ENCODE assay signal across 7 mouse cellular contexts in genomic region chr13:76383972-76384663, GRCm38 (mm10). TPM values are rescaled to one million over a fixed set of nuclear protein-coding genes. Genes with fewer than 3 reads are reported as not detected.
DNase-seq lines count a peak whose midpoint lies in the region; ATAC-seq and TF ChIP-seq lines count a peak whose summit lies in the region.

Gene Mctp1, plus strand, starts transcription at chr13:76384535.

- H3K9ac ChIP-seq in limb, embryonic 13.5 days = peak within 1 kb of the TSS; percentile 63
- H3K9ac ChIP-seq in midbrain, embryonic 13.5 days (replicated peaks) = peak within 1 kb of the TSS; percentile 77

- H3K4me3 ChIP-seq in bone marrow, adult 2 months (replicated peaks; ENCODE audit: control insufficient read depth, low read depth, low read length) = peak within 1 kb of the TSS; percentile 62
- peak within 1 kb of the TSS; percentile 74 for H3K4me3 ChIP-seq in embryonic facial prominence, embryonic 10.5 days
- peak within 1 kb of the TSS; percentile 57 for H3K4me3 ChIP-seq in limb, embryonic 13.5 days
- H3K4me3 ChIP-seq in midbrain, embryonic 13.5 days (replicated peaks) = peak within 1 kb of the TSS; percentile 80

- H3K36me3 ChIP-seq in embryonic facial prominence, embryonic 10.5 days (replicated peaks) = no peaks in the 10 kb centered on the region
- no peaks in the 10 kb centered on the region for H3K36me3 ChIP-seq in limb, embryonic 13.5 days
- no peaks in the 10 kb centered on the region for H3K36me3 ChIP-seq in midbrain, embryonic 13.5 days
- H3K36me3 ChIP-seq in splenic B cell, adult 2 months (ENCODE audit: control insufficient read depth, insufficient read depth, low read length, poor library complexity, severe bottlenecking) = no peaks in the 10 kb centered on the region

- DNase-seq in embryonic facial prominence, embryonic 10.5 days (ENCODE audit: low spot score) = peak; percentile 81
- DNase-seq in heart, adult 18-20 months = peak; percentile 52 to 61
- peak; percentile 4 for DNase-seq in kidney, adult 11 months
- DNase-seq in splenic B cell, adult 2 months (ENCODE audit: low read depth, low spot score) = peak; percentile 1

- peaks cover 58% of the 10 kb centered on the region for H3K27me3 ChIP-seq in embryonic facial prominence, embryonic 10.5 days (replicated peaks; ENCODE audit: low read depth, poor library complexity, severe bottlenecking)
- H3K27me3 ChIP-seq in limb, embryonic 13.5 days = peaks cover 54% of the 10 kb centered on the region
- peaks cover 23% of the 10 kb centered on the region; the same call in 1 of the 2 replicates for H3K27me3 ChIP-seq in midbrain, embryonic 13.5 days
- H3K27me3 ChIP-seq in splenic B cell, adult 2 months (ENCODE audit: control insufficient read depth, insufficient read depth, low read length, poor library complexity, severe bottlenecking) = no peaks in the 10 kb centered on the region; the same call in 1 of the 2 replicates

- H3K4me1 ChIP-seq in bone marrow, adult 2 months (ENCODE audit: control insufficient read depth, insufficient read depth, low read length) = no peaks in the 10 kb centered on the region; the same call in none of the 2 replicates
- H3K4me1 ChIP-seq in embryonic facial prominence, embryonic 10.5 days = peaks cover 18% of the 10 kb centered on the region
- peaks cover 14% of the 10 kb centered on the region for H3K4me1 ChIP-seq in limb, embryonic 13.5 days
- H3K4me1 ChIP-seq in midbrain, embryonic 13.5 days (replicated peaks) = peaks cover 8% of the 10 kb centered on the region

- no peak within 1 kb of the TSS; the same call in 1 of the 2 replicates for H3K27ac ChIP-seq in bone marrow, adult 2 months (ENCODE audit: control insufficient read depth, insufficient read depth, low read depth, low read length, poor library complexity)
- H3K27ac ChIP-seq in embryonic facial prominence, embryonic 10.5 days (replicated peaks) = peak within 1 kb of the TSS; percentile 70
- H3K27ac ChIP-seq in limb, embryonic 13.5 days = no peak within 1 kb of the TSS
- H3K27ac ChIP-seq in midbrain, embryonic 13.5 days = 0 out of 2 replicates have a peak within 1 kb of the TSS, but pooled peaks have one; percentile 35

- TF ChIP-seq CTCF in bone marrow, adult 2 months (IDR thresholded peaks at IDR 0.05; ENCODE audit: control insufficient read depth, insufficient read depth, low read length) = no peak

- H3K4me2 ChIP-seq in limb, embryonic 13.5 days (replicated peaks) = peak within 1 kb of the TSS; percentile 98
- H3K4me2 ChIP-seq in midbrain, embryonic 13.5 days (replicated peaks) = peak within 1 kb of the TSS; percentile 95

- H3K9me3 ChIP-seq in embryonic facial prominence, embryonic 10.5 days = no peaks in the 10 kb centered on the region
- H3K9me3 ChIP-seq in limb, embryonic 13.5 days = no peaks in the 10 kb centered on the region
- H3K9me3 ChIP-seq in midbrain, embryonic 13.5 days = no peaks in the 10 kb centered on the region

- ATAC-seq in limb, embryonic 13.5 days (ENCODE audit: low FRiP score, low read depth) = peak; percentile 95
- peak; percentile 93 for ATAC-seq in midbrain, embryonic 13.5 days

- TF ChIP-seq POLR2A in bone marrow, adult 2 months (IDR thresholded peaks at IDR 0.05; ENCODE audit: borderline replicate concordance, control insufficient read depth, low read depth, low read length) = no peak

- 2% methylated on average over 58 of the region's 62 CpGs for WGBS in bone marrow, adult 2 months
- under 1% methylated on average over 62 of the region's 62 CpGs for WGBS in embryonic facial prominence, embryonic 10.5 days
- WGBS in limb, embryonic 13.5 days = under 1% methylated on average over 45 of the region's 62 CpGs
- WGBS in midbrain, embryonic 13.5 days = under 1% methylated on average over 50 of the region's 62 CpGs

RNA-seq across cellular contexts. Expression of gene Mctp1, which starts in this region (rescaled TPM):
- 5.4 and 7.2 TPM in 2 replicates for polyA plus RNA-seq in bone marrow, adult 2 months (2011; ENCODE audit: insufficient read depth, insufficient read length, low replicate concordance, missing spikeins)
- 0.88 and 1.4 TPM in 2 replicates for polyA plus RNA-seq in embryonic facial prominence, embryonic 10.5 days (2016; fragmentation: Nextera tagmentation; extraction: Ambion mirVana)
- total RNA-seq in heart, adult 18-20 months (2021) = 1 to 10 TPM; 2.6 to 2.7 TPM
- 0.41 and 0.46 TPM in 2 replicates for polyA plus RNA-seq in limb, embryonic 13.5 days (2015; fragmentation: Nextera tagmentation; extraction: Ambion mirVana)
- 4.1 and 5.8 TPM in 2 replicates for polyA plus RNA-seq in midbrain, embryonic 13.5 days (2015; fragmentation: Nextera tagmentation; extraction: Ambion mirVana)

Comparison
In these comparisons a context has a peak if more than half of its experiments do, and no peak if none do; other contexts are left out.
1. Peak in ATAC-seq, H3K4me3 ChIP-seq, H3K9ac ChIP-seq and H3K4me2 ChIP-seq in limb, embryonic 13.5 days; RNA of the gene not detected or under 1 TPM.
2. H3K27ac ChIP-seq: peak in embryonic facial prominence, embryonic 10.5 days (single experiment) and midbrain, embryonic 13.5 days (single experiment); none in bone marrow, adult 2 months (single experiment) and limb, embryonic 13.5 days (single experiment).
3. DNase-seq: peak in every context shown above with its lines; median percentile 81 in embryonic facial prominence, embryonic 10.5 days; 56 in heart, adult 18-20 months; 4 in kidney, adult 11 months; 1 in splenic B cell, adult 2 months.
4. Peak in every context shown above with its lines, with median percentiles within 50 percentile points of each other: H3K4me3 ChIP-seq.